Mouse (Mus musculus): ENCODE results near the gene Pde6h.
A peak's percentile ranks its signal among the peaks of the same experiment; 100 is the strongest.

Gene Pde6h

DNA sequence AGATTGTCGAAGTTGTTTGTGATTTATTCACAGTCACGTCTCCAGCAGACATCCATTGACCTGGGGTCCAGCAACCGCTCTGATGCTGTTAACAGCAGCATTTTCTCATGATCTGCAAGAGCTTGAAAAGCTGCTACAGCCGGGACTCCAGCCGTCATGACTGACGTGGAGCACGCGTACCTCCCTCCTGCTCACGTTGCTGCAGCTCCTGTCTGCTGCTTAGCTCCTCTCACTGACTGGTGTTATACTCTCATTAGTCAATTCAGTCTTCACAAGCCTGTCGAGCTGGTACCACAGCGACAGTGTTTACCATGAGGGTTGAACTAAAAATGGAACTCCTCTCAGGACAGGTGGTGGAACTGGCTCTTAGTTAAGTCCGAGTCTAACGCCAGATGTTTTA, 62.4 kb downstream of the Pde6h start:
- no peak for DNase-seq

DNA sequence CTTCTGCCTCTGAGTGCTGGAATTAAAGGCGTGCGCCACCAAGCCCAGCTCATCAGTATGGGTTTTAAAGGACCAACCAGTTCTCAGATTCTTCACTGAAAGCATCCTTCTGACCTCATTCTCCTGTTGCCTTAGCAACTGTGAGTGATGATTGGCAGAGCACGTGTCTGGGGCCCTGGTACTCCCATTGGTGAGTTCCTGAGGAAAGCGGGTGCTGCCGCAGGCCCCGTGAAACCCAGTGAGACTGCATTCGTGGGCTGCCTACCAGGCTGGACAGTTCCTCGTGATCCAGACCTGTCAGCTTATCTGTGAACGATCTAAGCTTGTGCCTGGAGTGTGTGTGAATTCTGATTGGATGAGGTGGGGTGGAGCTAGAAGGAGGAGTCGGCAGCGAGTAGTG, 63.1 kb downstream of the Pde6h start:
- DNase-seq: no peak

DNA sequence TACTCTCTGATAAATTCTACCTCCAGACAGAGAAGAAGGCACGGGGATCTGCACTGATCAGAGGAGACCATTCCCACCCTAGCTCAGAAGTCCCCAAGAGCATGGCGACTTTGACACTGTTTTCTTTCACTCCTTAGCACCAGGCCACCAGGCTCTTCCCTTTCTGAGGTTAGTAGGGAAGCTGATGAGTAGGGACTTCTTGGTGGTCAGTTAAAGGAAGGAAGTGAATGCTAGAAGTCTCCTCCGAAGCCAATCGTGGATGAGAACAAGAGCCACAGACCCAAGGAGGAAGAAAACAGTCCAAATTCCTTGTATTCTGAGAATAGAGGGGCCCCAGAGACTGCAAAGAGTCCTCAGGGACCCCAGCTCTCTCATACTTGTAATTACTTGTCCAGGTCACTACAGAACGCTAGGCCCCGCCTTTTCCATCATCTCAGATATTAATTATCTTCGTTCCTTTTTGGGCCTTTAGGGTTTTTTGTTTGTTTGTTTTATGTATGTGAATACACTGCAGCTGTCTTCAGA, 65.0 kb downstream of the Pde6h start:
- DNase-seq: peak; percentile 95

DNA sequence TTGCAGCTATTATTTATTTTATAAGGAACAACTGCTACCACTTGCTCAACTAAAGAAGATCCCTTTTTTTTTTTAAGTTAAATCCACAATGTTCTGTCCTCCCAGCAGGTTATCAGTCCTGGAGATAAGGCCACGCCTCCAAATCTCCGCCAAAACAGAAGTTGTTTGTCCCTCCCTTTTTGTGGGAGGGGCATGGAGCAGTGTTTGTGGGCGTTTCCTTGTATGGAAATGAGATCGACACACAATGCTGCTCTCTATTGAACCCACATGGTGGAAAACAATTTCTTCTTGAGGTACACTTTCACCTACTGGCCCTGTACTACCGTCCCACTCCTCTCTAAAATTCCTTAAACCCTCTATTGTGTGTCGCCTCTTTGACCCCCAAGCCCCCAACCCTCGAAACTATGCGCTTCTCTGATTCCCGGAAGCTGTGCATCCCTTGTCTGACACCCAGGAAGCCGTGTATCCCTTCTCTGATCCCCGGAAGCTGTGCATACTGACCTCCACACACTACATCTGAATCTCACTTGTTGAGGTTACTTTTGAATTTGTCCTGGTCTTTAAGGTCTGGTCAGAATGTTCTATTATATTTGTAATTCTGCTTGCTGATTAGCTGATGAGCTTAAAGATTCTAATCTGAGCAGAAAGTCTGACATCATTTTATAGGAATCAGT, 66.3 kb downstream of the Pde6h start:
- DNase-seq: no peak

DNA sequence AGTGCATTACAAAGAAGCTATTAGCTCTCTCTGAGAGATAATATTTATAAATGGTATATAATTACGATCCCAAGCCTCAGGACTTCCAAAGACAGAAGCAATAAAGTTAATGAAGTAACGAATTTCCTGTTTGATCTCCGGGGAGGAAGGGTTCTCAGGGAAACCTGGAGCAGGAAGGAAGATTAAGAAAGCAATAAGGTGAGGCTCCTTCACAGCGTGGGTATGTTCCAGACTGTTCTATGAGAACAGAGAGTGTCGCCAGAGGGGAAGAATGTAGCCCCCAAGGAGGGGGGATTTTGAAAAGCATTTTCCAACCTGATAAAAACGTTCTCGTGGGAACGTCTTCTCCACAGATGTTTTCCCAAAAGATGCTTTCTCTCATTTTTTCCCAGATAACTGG, 66.9 kb downstream of the Pde6h start:
- no peak for DNase-seq

GRCm38 (mm10) chr6:136993574-136993973, 69.9 kb downstream of the Pde6h start:
- DNase-seq: no peak

DNA sequence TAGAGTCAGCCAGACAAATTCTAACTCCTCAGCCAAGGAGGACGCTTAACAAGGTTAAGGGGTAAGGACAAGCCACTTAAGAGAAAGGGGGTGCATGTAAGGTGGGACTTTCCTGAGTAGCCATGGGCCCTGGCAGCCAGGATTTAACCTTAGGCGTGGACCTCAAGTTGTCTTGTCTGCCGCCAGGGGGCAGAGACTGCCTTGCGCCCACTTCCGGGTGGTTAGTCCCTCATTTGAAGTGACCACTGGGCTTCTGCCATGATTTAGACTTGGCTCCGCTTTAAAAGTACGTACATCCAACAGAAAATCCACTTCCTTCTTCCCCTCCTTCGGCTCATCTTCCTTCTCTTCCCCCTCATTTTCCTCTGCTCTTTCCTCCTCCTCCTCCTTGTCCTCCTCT, 71.9 kb downstream of the Pde6h start:
- no peak for DNase-seq

DNA sequence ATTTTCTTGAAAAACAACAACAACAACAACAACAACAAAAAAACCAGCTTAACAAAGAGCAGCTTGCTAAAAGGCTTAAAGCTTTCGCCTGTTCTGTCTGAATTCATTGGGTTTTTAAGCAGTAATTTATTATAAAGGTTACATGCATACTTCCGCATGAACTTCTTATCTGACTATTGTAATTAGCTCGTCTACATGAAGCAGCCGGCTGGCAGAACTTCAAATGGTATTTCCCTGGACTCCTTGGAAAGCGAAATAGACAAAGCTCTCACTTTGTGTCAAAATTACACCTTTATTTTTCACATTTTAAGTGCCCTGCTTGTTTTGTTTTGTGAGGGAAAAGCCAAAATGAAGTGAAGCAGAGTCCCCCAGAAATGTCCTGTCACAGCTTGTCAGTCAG, 72.7 kb downstream of the Pde6h start:
- DNase-seq: no peak

GRCm38 (mm10) chr6:136998181-136998580, 74.5 kb downstream of the Pde6h start:
- no peak for DNase-seq

DNA sequence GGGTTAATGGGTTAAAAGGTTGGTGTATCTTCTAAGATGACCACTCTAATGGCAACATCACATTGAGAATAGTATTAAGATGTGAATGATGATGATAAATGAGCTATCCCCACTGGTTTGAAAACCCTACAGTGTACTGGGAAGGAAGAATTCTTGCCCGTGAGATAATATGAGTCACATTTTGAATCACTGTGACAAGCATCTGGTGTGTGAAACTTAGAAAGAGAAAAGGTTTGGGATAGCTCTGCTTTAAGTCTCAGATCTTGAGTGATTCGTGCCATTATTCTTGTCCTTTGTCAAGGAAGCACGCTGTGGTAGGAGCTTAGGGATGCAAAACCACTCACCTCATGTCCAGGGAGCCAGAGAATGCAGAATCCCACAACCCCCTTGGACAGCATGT, 75.4 kb downstream of the Pde6h start:
- no peak for DNase-seq

- no peak for DNase-seq
These were observed 76.2 kb downstream of the Pde6h start for GRCm38 (mm10) chr6:136999707-137000446.

- DNase-seq: no peak
These were observed 77.1 kb downstream of the Pde6h start for GRCm38 (mm10) chr6:137000706-137001105.

DNA sequence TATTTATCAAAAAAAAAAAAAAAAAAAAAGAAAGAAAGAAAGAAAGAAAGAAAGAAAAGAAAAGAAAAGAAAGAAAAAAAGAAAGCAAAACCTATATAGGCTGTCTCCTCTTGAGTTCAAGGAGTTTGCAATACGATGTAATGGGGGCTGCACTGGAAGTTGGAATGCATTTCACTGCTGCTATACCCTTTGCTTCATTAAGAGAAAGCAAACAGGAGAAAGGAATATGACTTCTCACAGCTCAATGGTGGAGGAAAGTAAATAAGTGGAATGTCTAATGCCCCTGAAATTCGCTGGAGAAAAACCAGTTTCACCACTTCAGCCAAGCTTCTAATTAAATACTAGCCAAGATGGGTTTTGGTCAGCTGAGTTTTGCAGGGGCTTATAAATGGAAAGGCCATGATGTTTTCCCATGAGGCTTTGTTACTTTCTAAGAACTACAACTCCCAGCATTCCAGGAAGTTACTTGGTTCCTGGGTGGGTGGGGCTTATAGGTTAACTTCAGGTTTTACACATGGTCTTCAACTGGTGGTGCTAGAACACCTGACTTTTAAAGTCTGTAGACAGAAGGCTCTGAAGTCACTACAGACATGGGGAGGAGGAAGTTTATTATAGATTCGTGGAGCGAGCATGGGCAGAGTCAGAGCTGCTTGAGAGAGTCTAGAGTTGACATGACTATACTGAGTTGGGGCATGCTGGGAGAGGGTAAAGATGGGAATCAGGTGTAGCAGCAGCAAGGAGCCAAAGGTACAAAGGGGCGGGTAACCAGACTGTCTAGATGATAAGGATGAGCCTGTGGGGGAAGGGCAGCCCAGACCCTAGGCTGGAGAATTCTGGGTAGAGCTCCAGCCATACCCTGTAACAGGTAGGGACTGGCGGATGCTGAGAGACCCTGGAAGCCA, 77.9 kb downstream of the Pde6h start:
- DNase-seq: no peak

GRCm38 (mm10) chr6:137002169-137002514, 78.5 kb downstream of the Pde6h start:
- DNase-seq: no peak

- peak; percentile 45 for DNase-seq
These were observed 80.7 kb downstream of the Pde6h start for GRCm38 (mm10) chr6:137004359-137004758.

GRCm38 (mm10) chr6:137011187-137011586, 87.6 kb downstream of the Pde6h start:
- DNase-seq: peak; percentile 81

GRCm38 (mm10) chr6:137014346-137014745, 90.7 kb downstream of the Pde6h start:
- DNase-seq: peak; percentile 69

DNA sequence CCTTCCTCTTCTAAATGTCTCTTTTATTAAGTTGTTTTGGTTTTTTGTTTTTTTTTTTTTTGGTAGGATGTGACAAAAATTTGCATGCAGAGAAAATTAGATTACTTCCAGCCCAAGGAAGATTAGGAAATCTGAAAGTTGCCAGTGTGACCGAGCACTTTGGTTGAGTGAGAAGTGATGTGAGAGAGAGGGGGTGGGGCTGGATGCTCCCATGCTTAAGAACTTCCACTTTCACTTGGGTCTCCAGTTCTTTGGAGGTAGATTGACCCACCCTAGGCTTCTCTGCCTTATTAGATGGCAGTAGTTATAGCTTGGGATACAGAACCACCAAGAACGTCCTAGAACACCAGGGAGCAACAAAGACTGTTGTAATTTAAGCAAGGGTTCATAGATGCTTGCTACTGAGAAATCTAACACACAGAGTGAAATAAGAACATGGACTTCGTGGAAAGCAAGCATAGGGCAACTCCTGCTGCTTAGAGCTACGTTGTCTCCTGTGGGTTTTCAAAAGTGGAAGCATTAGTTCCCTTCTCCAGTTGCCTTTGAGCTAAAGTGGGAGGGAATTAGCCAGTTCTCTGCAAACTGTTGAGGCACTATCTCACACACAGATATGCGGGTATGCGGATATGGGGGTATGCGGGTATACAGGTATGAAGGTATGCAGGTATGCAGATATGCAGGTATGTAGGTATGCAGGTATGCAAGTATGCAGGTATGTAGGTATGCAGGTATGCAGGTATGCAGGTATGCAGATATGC, 93.8 kb downstream of the Pde6h start:
- DNase-seq: peak; percentile 35
